Mouse (Mus musculus) CD4-positive, CD25-positive, alpha-beta regulatory T cell, adult 4 months (primary cell): ENCODE results near the gene Rlbp1. TPM values are rescaled to one million over a fixed set of nuclear protein-coding genes. Genes with fewer than 3 reads are reported as not detected.

Experiments used
- ATAC-seq: one replicate; pipeline ENCODE4 v1.8.0; 2017
- polyA plus RNA-seq, 2 experiments: library from polyadenylated mRNA; unstranded; fragments of 100-300 nt; shearing (Covaris generic); gene quantifications; one replicate each; pipeline ENCODE4 v1.2.1; 2017

Rlbp1 gene
- polyA plus RNA-seq: not detected

DNA sequence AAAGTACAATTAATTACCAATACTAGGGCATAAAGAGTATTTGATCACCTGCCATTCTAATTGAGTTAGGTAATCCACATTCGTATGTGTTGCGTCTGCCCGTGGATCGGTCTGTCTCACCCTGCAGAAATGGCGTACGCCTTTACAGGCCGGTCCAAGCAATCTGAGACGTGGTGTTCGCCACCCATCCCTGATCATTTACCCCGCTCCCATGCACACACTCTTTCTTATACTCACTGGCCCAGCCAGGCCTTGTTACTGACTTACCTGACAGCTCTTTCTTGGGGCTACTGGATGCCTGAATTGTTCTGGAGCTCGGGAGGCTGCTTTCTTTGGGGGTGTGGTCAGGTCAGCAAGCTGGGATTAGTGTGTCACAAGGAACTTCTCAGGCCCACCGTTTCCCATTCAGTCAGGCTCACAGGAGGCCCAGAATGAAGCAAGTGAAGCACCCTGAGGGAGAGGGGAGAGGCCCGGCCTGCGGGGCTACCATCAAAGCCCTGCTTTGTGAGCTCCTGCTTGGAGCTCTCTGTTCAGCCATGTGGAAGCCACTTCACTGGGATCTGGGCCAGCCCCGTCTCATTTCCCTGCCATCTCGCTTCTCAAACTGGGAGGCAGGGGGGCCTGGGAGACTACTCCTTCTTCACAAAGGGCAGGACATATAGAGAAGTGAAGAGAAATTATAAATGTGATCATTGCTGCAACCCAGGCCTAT is at the start of gene Rlbp1:
Gene Rlbp1 (minus strand): TSS at position 627 of the 712 bp plus-strand sequence.
- no peak for ATAC-seq

GRCm38 (mm10) chr7:79428243-79428642 is 41.4 kb upstream of the Rlbp1 start:
- no peak for ATAC-seq

GRCm38 (mm10) chr7:79425804-79426203 is 39.0 kb upstream of the Rlbp1 start:
- no peak for ATAC-seq

DNA sequence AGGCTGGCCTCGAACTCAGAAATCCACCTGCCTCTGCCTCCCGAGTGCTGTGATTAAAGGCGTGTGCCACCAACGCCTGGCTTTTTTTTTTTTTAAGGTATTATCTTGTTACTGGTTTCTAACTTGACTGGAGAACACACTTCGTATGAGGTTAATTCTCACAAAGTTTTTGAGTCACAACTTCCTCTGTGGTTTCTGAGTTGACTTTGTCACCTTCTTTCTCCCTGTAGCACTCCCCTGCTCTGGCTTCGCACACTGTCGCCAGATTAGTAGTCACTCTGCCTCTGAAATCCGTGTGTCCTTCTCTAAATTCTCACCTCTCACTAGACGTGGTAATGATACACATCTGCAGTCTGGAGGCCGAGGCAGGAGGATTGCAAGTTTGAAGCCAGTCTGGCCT is 36.0 kb upstream of the Rlbp1 start:
- peak; percentile 35 for ATAC-seq

- peak; percentile 92 for ATAC-seq
Observed at GRCm38 (mm10) chr7:79419950-79420349, 33.1 kb upstream of the Rlbp1 start.

DNA sequence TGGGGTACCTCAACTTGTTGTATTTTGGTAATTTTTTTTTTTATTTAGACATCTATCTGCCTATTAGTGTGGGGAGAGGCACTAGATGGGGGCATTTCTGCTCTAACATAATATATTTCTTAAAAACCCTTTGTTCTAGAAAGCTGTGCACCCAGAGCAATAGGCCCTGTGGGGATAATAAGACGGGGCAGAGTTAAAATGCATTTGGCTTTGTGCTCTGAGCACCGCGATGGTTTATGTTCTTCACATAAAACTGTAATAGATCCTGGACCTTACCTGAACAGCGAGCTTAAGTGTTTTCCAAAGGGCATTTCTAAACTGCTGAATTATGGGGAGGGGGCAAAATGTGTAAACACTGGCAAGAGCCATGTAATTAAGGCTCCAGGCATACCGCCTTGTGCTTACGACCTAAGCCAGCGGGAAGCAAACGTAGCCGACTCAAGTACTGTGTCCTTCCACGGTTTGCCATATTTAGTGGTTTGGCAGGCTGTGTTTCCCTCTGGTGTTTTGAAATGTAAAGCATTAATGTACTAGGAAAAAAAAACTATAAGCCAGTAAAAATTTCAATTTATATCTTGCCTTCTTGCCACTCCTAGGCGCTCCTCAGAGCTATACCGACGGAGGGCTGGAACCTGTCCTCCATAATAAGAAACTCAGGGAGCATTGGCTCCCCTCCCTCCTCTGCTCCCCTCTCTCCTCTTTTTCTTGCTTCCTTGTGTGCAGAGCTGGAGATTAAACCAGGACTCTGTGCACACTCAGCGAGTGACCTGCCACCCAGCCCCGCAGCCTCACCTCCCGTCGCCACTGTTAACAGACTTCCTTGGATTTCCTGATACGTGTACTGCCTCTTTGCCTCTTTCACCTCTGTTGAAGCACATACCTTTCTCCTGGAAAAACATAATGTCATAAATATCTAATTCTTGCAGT is 27.9 kb upstream of the Rlbp1 start:
- no peak for ATAC-seq

- no peak for ATAC-seq
Observed at GRCm38 (mm10) chr7:79400296-79400695, 13.4 kb upstream of the Rlbp1 start.

GRCm38 (mm10) chr7:79398971-79399370 is 12.1 kb upstream of the Rlbp1 start:
- ATAC-seq: no peak

DNA sequence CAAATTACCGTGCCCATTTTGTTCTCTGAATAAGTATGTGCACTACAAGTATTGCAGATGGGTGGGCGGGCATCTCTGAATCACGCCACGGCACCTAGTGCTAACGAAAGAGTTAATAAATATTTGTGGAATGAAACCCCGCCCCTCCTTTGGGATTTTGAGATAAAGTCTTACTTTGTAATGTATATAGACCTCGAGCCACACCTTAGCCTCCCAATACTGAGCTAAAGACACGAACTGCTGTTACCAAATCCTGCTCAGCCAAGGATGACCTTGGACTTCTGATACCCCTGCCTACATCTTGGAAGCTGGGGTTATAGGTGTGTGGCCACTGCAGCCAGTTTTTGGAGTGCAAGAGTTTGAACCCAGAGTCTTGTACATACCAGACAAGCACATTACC is 11.6 kb upstream of the Rlbp1 start:
- ATAC-seq: no peak

DNA sequence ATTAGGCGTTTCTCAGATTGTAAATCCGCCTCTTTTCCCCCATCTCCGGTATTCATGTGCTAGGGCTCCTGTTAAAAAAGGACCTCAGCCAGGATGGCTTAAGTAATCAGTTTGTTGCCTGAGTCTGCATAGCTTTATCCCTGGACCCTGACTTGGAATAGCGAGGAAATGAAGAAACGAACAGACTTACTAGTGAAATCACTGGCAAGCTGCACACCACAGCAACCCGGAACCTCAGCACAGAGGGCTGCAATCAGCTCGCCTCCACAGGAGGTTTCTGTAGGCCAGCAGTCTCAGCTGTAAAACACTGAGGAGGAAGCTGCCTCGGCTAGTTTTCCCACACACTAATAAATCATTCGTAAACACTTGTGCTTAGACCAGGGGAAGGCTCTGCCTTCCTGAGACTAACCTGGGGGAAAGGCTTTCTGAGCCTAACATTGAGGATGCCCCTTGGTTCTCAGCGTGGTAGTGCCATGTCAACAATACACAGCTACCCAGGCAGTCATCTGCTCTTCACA is 10.7 kb upstream of the Rlbp1 start:
- ATAC-seq: no peak

- ATAC-seq: no peak
Observed at GRCm38 (mm10) chr7:79395186-79395585, 8.3 kb upstream of the Rlbp1 start.

DNA sequence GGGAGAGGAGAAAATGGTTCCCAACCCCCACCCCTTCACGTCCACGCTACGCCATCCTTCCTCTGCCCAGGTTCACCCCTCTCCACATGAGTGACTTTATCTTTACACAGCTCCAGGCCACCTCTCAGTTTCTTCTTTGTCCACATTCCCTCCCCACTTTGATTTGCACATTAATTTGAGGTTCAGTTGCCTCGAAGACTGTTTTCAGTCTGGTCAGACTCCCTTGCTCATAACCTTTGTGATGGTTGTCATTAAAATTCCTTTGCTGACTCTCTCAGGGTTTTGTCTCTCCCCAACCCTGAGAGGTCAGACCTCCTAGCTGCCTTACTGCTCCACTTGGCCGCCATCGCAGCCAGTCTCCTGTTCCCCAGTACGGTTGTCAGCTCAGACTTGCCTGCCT is 7.8 kb upstream of the Rlbp1 start:
- no peak for ATAC-seq

GRCm38 (mm10) chr7:79393924-79394323 is 7.1 kb upstream of the Rlbp1 start:
- ATAC-seq: no peak

DNA sequence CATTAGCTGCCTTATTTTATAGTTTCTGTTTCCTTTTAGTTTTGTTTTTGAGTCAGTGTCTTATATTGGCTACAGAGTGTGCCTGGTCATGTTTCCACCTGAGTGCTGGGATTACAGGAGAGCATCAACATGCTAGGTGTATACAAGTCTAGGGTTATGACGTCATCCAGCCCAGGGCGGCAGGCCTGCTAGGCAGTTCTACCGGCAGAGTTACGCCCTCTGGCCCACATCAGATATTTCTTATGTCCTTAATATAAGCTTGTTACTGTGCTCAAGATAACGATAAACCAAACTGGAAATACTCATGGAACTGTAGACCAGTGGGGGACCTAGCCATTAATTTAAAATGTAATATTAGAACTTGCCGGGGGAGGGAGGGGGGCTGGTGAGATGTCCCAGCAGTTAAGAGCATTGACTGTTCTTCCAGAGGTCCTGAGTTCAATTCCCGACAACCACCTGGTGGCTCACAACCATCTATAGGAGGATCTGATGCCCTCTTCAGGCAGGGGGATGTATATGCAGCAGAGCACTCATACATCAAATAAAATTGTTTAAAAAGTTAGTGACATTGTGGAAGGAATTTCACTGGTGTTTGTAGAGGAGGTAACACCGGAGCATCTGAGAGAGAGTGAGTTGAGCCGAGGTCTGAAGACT is 6.1 kb upstream of the Rlbp1 start:
- ATAC-seq: peak; percentile 63

DNA sequence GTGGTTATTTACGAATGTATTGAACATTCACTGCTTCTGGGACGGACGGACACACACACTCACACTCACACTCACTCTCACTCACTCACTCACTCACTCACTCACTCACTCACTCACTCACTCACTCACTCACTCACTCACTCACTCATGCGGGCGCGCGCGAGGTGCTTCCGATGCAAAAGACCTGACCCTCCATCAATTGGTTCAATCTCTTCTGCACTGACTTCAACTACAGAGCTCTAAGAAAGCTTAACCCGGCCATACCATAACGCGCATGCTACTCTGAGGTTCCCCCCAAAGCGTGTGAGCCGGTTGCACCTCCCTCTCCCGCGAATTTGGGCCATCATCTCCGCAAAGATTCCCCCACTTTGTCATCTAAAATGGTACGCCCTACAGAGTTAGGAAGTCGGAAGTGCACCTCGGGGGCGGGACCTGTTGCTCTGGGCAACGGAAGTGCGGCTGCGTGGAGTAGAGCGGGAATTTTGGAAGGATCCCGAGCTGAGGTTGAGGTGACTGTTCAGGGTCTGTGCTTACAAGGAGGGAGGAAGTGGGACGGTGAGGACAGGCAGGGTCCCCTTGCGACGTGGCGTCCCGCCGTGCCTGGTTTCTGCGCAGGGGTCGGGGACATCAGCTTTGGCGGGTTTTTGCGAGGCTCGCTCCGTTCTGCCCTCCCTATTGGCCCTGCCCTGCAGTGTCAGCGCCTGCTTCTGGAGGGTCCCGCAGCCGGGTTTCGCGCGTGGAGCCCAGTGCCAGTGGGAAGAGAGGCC is 5.2 kb upstream of the Rlbp1 start, which contains the start of gene Fanci:
Gene Fanci (plus strand): TSS at position 47 of the 767 bp plus-strand sequence.
- peak; percentile 90 for ATAC-seq

- ATAC-seq: no peak
Observed at GRCm38 (mm10) chr7:79391471-79391870, 4.6 kb upstream of the Rlbp1 start.

GRCm38 (mm10) chr7:79390141-79390708 is 3.4 kb upstream of the Rlbp1 start:
- no peak for ATAC-seq

GRCm38 (mm10) chr7:79388671-79389206 is 1.9 kb upstream of the Rlbp1 start:
- no peak for ATAC-seq

- ATAC-seq: no peak
Observed at GRCm38 (mm10) chr7:79387991-79388390, 1.1 kb upstream of the Rlbp1 start.

DNA sequence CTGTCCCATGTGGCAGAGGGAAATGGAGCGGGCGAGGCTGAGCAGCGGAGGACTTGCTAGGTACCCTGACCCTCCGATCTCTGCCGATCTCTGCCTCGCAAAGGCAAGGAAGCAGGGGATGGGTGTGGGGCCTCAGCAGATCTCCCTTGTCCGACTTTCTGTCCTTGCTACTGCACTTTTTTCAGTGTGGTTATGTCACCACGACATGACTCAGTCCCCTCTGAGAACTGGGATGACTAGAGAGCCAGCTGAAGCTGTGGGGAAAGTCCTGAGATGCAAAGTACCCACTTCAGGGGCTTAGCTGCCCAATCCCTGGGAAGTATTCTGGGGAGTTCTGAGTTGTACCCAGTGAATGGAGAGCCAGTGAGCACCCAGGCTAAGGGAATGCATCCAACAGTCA is 292 bp upstream of the Rlbp1 start:
- no peak for ATAC-seq

DNA sequence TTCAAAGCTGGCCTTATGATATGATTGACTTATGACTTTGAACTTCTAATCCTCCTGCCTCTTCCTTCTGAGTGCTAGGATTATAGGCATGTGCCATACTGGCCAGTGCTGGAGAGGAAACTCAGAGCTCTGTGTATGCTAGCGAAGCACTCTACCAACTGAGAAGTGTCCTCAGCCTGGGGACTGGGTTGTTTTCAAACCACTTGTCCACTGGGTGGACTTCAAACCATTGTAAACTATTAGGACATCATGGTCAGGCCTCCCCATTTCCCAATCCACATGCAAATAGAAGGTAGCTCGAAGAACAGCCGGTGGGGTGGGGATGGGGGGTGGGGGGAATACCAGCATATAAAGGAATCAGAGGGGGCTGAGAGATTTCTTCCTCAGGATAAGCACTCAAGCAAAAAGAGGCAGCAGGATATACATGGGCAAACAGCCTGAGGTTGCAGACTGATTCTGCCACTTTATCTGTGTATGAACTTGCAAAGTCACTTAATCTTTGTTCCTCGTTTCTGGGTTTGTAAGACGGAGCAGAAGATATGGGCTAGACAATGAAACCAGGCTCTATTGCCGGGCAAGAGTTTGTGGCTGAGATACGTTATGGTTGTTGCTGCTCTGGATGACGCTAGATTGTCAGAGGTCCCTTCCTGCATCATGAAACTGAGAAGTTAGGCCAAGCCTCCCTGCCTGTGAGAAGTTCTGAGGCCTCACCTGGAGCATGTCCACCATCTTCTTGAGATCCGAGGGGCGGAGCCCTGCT is 10.2 kb downstream of the Rlbp1 start:
- ATAC-seq: no peak
